Mouse (Mus musculus) ovary, postnatal 14 days (tissue): ENCODE data around the gene Coro2a.
A peak's percentile ranks its signal among the peaks of the same experiment; 100 is the strongest.
"Not testable (repeated sequence)": the region's sequence is repeated elsewhere in the genome, so short reads cannot be mapped to it uniquely, and the experiment has no call there.

Experiments
- DNase-seq: peaks from one replicate; pipeline ENCODE4 v3.0.0; 2022; ENCODE audit warnings: low spot score

Gene Coro2a

GRCm38 (mm10) chr4:46601844-46602423 lies at the start of gene Coro2a:
Gene Coro2a (minus strand): TSS chr4:46602202.
- DNase-seq = peak; percentile 77

- peak; percentile 92 for DNase-seq
Observed at GRCm38 (mm10) chr4:46650086-46650753, 48.2 kb upstream of the Coro2a start, which contains the start of gene Tbc1d2. Gene Tbc1d2 (minus strand): TSS chr4:46650209.

GRCm38 (mm10) chr4:46649161-46649560 lies 47.2 kb upstream of the Coro2a start:
- no peak for DNase-seq

- DNase-seq = no peak
Observed at GRCm38 (mm10) chr4:46643676-46644112, 41.7 kb upstream of the Coro2a start.

GRCm38 (mm10) chr4:46642924-46643675 lies 41.1 kb upstream of the Coro2a start:
- no peak for DNase-seq

GRCm38 (mm10) chr4:46641283-46641682 lies 39.3 kb upstream of the Coro2a start:
- no peak for DNase-seq

GRCm38 (mm10) chr4:46639866-46640265 lies 37.9 kb upstream of the Coro2a start:
- DNase-seq = no peak

GRCm38 (mm10) chr4:46637250-46637649 lies 35.2 kb upstream of the Coro2a start:
- not testable (repeated sequence) for DNase-seq

GRCm38 (mm10) chr4:46635702-46636430 lies 33.9 kb upstream of the Coro2a start:
- DNase-seq = no peak

GRCm38 (mm10) chr4:46634881-46635280 lies 32.9 kb upstream of the Coro2a start:
- DNase-seq = no peak

GRCm38 (mm10) chr4:46633565-46633964 lies 31.6 kb upstream of the Coro2a start:
- not testable (repeated sequence) for DNase-seq

GRCm38 (mm10) chr4:46632465-46632864 lies 30.5 kb upstream of the Coro2a start:
- DNase-seq = no peak

GRCm38 (mm10) chr4:46630390-46630789 lies 28.4 kb upstream of the Coro2a start:
- no peak for DNase-seq

- no peak for DNase-seq
Observed at GRCm38 (mm10) chr4:46628873-46629272, 26.9 kb upstream of the Coro2a start.

GRCm38 (mm10) chr4:46628081-46628480 lies 26.1 kb upstream of the Coro2a start:
- no peak for DNase-seq

GRCm38 (mm10) chr4:46625101-46625500 lies 23.1 kb upstream of the Coro2a start:
- no peak for DNase-seq

GRCm38 (mm10) chr4:46623007-46623406 lies 21.0 kb upstream of the Coro2a start:
- no peak for DNase-seq

- DNase-seq = no peak
Observed at GRCm38 (mm10) chr4:46620946-46621345, 18.9 kb upstream of the Coro2a start.

- DNase-seq = no peak
Observed at GRCm38 (mm10) chr4:46620330-46620729, 18.3 kb upstream of the Coro2a start.

GRCm38 (mm10) chr4:46618196-46618817 lies 16.3 kb upstream of the Coro2a start:
- no peak for DNase-seq

- DNase-seq = no peak
Observed at GRCm38 (mm10) chr4:46617408-46617807, 15.4 kb upstream of the Coro2a start.

GRCm38 (mm10) chr4:46614641-46615040 lies 12.6 kb upstream of the Coro2a start:
- no peak for DNase-seq
